Mouse (Mus musculus) lung, embryonic 15.5 days (tissue): ENCODE results near the gene Kdm4c. TPM values are rescaled to one million over a fixed set of nuclear protein-coding genes. Genes with fewer than 3 reads are reported as not detected.

ENCODE experiments used
- ATAC-seq: fragments of 200-750 bp; cut with Nextera tagmentation; 2 replicates; pipeline ENCODE4 v1.8.0; 2017; ENCODE audit warnings: moderate number of reproducible peaks, borderline replicate concordance; ENCODE audit not compliant: low FRiP score, low TSS enrichment; ENCODE audit errors: extremely low read depth
- H3K27ac ChIP-seq: fragments of 300-500 bp; sonication (generic); 2 replicates; pipeline ENCODE4 v1.5.1; 2015; ENCODE audit warnings: moderate library complexity, mild to moderate bottlenecking, inconsistent platforms
- H3K27me3 ChIP-seq: fragments of 300-500 bp; sonication (generic); 2 replicates; pipeline ENCODE4 v1.6.1; 2015; ENCODE audit warnings: inconsistent platforms
- H3K36me3 ChIP-seq: fragments of 300-500 bp; sonication (generic); 2 replicates; pipeline ENCODE4 v1.6.1; 2015; ENCODE audit warnings: inconsistent platforms
- H3K4me1 ChIP-seq: fragments of 300-500 bp; sonication (generic); 2 replicates; pipeline ENCODE4 v1.6.1; 2015; ENCODE audit warnings: inconsistent platforms
- H3K4me2 ChIP-seq: fragments of 300-500 bp; sonication (generic); 2 replicates; pipeline ENCODE4 v1.6.1; 2015; ENCODE audit warnings: inconsistent platforms, mild to moderate bottlenecking, moderate library complexity
- H3K4me3 ChIP-seq: fragments of 300-500 bp; sonication (generic); 2 replicates; pipeline ENCODE4 v1.5.1; 2015; ENCODE audit warnings: mild to moderate bottlenecking, inconsistent platforms
- H3K9ac ChIP-seq: fragments of 300-500 bp; sonication (generic); 2 replicates; pipeline ENCODE4 v1.6.1; 2015; ENCODE audit warnings: inconsistent platforms
- H3K9me3 ChIP-seq: fragments of 300-500 bp; sonication (generic); 2 replicates; pipeline ENCODE4 v1.6.1; 2016; ENCODE audit warnings: inconsistent platforms
- WGBS: fragments of 180-500 bp; shearing (Covaris S2); methylation state at CpG from one replicate; pipeline ENCODE4 v1.1.7; 2015; 5-methylcytosine and 5-hydroxymethylcytosine counted together
- polyA plus RNA-seq: library from polyadenylated mRNA; unstranded; fragments of >200 nt; fragmentation: Nextera tagmentation; extraction: Ambion mirVana; gene quantifications from 2 replicates; pipeline ENCODE4 v1.2.1, GENCODE M21; 2015

Gene Kdm4c
- polyA plus RNA-seq, 1 experiment from 2014 or later: 13.5 TPM

DNA sequence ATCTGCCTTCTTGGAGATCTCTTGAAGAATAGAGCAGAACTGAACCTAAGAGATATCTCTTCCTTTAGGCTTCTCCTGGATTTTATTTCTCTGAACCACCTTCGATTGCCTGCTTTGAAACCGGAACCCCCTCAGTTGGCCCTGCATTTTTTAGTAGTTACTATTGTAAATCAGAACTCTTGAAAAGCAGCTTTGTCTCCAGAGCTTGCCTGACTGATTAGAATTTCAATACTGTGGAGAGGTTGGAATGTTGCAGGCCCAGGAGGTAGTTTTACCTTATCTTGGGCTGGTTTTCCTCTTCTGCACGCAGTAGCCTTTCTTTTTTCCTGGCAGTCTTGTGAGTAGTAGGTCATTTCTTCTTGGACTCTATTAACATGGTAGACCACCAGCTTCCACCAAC, 17.0 kb downstream of the Kdm4c start:
- 43% methylated on average over 3 of the region's 3 CpGs for WGBS
- H3K4me3 ChIP-seq: no peak overlapping the region
- ATAC-seq: no peak

DNA sequence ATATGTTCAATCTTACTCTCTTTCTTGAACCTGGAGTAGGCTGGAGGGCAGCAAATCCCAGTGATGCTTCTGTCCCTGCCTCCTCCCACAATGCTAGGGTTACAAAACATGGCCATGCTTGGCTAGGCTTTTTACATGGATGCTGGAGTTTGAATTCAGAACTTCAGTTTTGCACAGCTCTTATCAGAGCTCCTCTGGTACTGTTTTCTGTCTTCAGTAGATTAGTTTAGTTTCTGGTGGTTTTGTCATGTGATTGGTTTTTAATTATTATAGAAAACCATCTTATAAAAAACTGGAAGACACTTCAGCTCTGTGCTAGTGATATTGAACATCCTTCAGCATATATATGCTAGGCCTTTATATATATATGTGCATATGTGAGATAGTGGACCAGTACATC, 19.6 kb downstream of the Kdm4c start:
- no peaks in the 10 kb centered on the region for H3K9me3 ChIP-seq
- H3K4me2 ChIP-seq: no peak overlapping the region
- H3K36me3 ChIP-seq: peaks cover 10% of the 10 kb centered on the region; the same call in 1 of the 2 replicates
- H3K9ac ChIP-seq: no peak overlapping the region
- no peaks in the 10 kb centered on the region for H3K4me1 ChIP-seq
- no peak overlapping the region for H3K4me3 ChIP-seq
- no peak overlapping the region for H3K27ac ChIP-seq
- H3K27me3 ChIP-seq: no peaks in the 10 kb centered on the region
- ATAC-seq: no peak

More for the DNA sequence above, 17.0 kb downstream of the Kdm4c start:
- Histone ChIP-seq H3K27me3 (no peaks in the 10 kb centered on the region), H3K9ac (no peak overlapping the region), H3K36me3 (peaks cover 8% of the 10 kb centered on the region; the same call in 1 of the 2 replicates), H3K9me3 (no peaks in the 10 kb centered on the region), H3K27ac (no peak overlapping the region), H3K4me2 (no peak overlapping the region), H3K4me1 (no peaks in the 10 kb centered on the region)

DNA sequence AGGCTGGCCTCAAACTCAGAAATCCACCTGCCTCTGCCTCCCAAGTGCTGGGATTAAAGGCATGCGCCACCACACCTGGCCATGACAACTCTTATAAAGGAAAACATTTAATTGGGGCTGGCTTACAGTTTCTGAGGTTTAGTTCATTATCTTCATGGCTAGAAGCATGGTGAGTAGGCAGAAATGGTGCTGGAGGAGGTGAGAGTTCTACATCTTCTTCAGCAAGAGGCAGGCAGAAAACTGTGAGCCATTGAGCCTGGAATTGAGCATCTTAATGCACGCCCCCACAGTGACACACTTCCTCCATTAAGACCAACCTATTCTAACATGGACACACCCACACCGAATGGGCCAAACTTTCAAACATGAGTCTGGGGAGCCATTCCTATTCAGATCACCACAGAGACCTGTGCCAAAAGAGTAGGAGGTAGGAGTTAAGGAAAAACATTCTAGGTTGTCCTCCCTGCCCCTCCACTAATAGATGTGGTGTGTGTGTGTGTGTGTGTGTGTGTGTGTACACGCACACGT, 22.2 kb downstream of the Kdm4c start:
- no peaks in the 10 kb centered on the region for H3K9me3 ChIP-seq
- no peak for ATAC-seq
- 96% methylated on average over 5 of the region's 5 CpGs for WGBS
- H3K4me2 ChIP-seq: no peak overlapping the region
- H3K27ac ChIP-seq: no peak overlapping the region
- peaks cover 10% of the 10 kb centered on the region; the same call in 1 of the 2 replicates for H3K36me3 ChIP-seq
- H3K27me3 ChIP-seq: no peaks in the 10 kb centered on the region
- no peak overlapping the region for H3K9ac ChIP-seq
- H3K4me3 ChIP-seq: no peak overlapping the region
- no peaks in the 10 kb centered on the region for H3K4me1 ChIP-seq

DNA sequence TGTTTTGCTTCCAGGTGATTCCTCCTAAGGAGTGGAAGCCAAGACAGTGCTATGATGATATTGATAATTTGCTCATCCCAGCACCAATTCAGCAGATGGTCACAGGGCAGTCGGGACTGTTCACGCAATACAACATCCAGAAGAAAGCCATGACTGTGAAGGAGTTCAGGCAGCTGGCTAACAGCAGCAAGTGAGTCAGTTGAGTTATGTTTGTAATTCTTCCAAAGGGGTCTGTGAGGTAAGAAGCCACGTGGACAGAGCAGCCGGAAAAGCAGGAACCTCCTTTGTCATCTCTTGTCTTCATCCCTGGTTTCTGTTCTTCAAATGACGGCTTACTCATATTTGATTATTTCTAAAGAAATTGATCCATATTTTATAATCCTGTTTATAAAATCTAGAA, 28.9 kb downstream of the Kdm4c start:
- Histone ChIP-seq H3K4me2 (no peak overlapping the region), H3K27ac (no peak overlapping the region), H3K27me3 (no peaks in the 10 kb centered on the region), H3K9me3 (no peaks in the 10 kb centered on the region), H3K4me1 (no peaks in the 10 kb centered on the region), H3K9ac (no peak overlapping the region), H3K36me3 (peaks cover 8% of the 10 kb centered on the region; the same call in 1 of the 2 replicates), H3K4me3 (no peak overlapping the region)
- 75% methylated on average over 5 of the region's 5 CpGs for WGBS
- ATAC-seq: no peak

DNA sequence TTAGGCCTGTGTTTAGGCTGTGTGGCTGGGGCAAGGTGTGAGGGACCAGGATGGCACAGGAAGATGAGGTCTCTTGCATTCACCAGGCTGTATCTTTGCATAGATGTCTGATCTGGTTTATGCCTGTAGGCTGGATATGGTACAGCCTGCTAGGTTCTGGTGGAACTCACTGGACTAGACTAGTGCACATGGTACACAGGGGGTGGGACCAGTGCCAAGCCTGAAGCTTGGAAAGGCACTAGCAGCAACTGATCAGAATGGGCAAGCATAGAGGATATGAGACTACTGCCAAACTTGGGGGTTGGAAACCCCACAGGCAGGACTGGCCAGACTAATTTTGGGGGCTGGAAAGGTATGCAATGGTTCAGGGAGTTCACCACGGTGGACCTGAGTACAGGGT, 35.2 kb downstream of the Kdm4c start:
- Histone ChIP-seq H3K27me3 (no peaks in the 10 kb centered on the region), H3K9ac (no peak overlapping the region), H3K36me3 (peaks cover 6% of the 10 kb centered on the region; the same call in 1 of the 2 replicates), H3K9me3 (no peaks in the 10 kb centered on the region), H3K4me3 (no peak overlapping the region), H3K4me2 (no peak overlapping the region), H3K27ac (no peak overlapping the region), H3K4me1 (no peaks in the 10 kb centered on the region)
- 78% methylated on average over 1 of the region's 1 CpGs for whole genome bisulfite sequencing
- no peak for ATAC-seq

DNA sequence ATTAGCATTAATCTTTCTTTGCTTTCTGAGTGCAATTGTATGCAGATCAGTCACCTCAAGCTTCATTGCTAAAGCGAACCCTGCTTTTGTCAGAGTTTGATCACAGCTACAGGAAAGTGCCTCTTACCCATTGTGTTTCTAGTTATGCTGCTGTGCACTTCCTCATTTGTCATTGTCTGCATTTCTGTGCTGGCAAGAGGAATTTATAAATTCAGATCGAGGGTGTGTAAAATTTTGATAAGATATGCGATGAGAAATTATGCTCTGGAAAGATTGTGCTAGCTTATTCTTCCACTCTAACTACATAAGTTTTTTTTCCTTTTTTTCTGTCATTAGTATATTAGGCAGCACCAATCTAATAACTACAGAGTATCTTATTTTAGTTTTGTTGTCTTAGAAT, 37.9 kb downstream of the Kdm4c start:
- WGBS: 67% methylated on average over 3 of the region's 3 CpGs
- Histone ChIP-seq H3K36me3 (peaks cover 3% of the 10 kb centered on the region; the same call in 1 of the 2 replicates), H3K4me3 (no peak overlapping the region), H3K27me3 (no peaks in the 10 kb centered on the region), H3K4me2 (no peak overlapping the region), H3K27ac (no peak overlapping the region), H3K9ac (no peak overlapping the region), H3K4me1 (no peaks in the 10 kb centered on the region), H3K9me3 (no peaks in the 10 kb centered on the region)
- ATAC-seq: no peak

DNA sequence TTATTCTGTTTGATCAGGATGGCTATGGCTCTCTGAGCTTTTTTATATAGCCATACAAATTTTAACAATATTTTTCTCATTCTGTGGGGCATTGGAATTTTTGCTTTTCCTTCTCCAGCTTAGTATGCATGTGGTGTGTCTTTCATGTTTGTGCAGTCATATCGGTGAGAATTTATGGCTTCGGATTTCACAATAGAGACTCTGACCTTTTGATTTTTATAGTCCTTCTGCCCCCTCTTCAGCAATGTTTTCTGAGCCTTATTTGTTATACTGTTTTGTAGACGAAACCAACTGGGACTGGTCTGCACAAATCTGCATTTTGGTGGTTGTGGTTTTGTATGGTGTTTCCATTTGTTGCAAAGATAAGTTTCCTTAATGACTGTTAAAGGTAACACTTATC, 45.6 kb downstream of the Kdm4c start:
- Histone ChIP-seq H3K4me1 (no peaks in the 10 kb centered on the region), H3K27me3 (no peaks in the 10 kb centered on the region), H3K4me2 (no peak overlapping the region), H3K9ac (no peak overlapping the region), H3K36me3 (no peaks in the 10 kb centered on the region), H3K9me3 (no peaks in the 10 kb centered on the region), H3K27ac (no peak overlapping the region), H3K4me3 (no peak overlapping the region)
- WGBS: 89% methylated on average over 3 of the region's 3 CpGs
- no peak for ATAC-seq

DNA sequence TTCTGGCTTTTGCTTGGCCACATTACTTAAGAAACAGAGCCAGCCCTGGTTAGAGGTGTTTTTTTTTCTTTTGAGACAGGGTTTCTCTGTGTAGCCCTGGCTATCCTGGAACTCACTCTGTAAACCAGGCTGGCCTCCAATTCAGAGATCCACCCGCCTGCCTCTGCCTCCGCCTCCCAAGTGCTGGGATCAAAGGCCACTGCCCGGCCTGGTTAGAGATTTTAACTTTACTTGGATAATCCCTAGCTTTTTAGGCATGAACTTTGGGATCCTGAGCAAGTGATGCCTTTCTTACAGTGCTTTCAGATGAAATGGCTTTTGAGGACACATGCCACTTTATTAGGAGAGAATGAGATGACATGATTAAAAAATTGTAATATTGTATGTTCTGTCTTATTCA, 52.4 kb downstream of the Kdm4c start:
- no peak overlapping the region for H3K9ac ChIP-seq
- H3K4me2 ChIP-seq: no peak overlapping the region
- ATAC-seq: no peak
- H3K36me3 ChIP-seq: no peaks in the 10 kb centered on the region
- WGBS: 78% methylated on average over 3 of the region's 3 CpGs
- H3K9me3 ChIP-seq: no peaks in the 10 kb centered on the region
- no peak overlapping the region for H3K4me3 ChIP-seq
- no peaks in the 10 kb centered on the region for H3K27me3 ChIP-seq
- H3K4me1 ChIP-seq: no peaks in the 10 kb centered on the region
- no peak overlapping the region for H3K27ac ChIP-seq

DNA sequence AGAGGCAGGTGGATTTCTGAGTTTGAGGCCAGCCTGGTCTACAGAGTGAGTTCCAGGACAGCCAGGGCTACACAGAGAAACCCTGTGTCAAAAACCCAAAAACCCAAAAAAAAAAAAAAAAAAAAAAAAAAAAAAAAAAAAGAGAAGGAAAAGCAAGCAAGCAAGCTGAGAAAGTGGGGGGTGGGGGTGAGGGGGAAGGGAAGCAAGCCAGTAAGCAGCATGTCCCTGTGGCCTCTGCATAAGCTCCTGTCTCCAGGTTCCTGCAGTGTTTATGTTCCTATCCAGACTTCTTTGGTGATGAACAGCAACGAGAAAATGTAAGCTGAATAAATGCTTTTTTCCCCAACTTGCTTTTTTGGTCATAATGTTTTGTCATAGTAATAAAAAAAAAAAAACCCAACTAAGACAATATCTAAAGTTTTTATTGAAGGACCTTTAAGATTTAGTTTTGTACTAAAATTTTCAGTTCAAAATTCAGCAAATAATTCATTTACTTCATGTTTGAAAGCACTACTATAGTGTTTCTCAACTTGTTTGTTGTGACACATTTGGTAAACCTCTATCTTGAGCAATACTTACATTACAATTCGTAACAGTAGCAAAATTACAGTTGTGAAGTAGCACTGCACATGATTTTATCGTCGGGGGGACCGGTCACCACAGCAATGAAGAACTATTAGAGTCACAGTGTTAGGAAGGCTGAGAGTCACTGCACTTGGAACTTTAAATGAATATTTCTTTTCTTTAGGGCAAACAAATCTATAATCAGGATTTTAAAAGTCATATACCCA, 63.2 kb downstream of the Kdm4c start:
- H3K4me2 ChIP-seq: no peak overlapping the region
- H3K9ac ChIP-seq: no peak overlapping the region
- H3K9me3 ChIP-seq: no peaks in the 10 kb centered on the region
- no peak overlapping the region for H3K4me3 ChIP-seq
- no peaks in the 10 kb centered on the region for H3K4me1 ChIP-seq
- no peak for ATAC-seq
- no peaks in the 10 kb centered on the region for H3K36me3 ChIP-seq
- WGBS: 90% methylated on average over 5 of the region's 5 CpGs
- no peaks in the 10 kb centered on the region for H3K27me3 ChIP-seq
- no peak overlapping the region for H3K27ac ChIP-seq

DNA sequence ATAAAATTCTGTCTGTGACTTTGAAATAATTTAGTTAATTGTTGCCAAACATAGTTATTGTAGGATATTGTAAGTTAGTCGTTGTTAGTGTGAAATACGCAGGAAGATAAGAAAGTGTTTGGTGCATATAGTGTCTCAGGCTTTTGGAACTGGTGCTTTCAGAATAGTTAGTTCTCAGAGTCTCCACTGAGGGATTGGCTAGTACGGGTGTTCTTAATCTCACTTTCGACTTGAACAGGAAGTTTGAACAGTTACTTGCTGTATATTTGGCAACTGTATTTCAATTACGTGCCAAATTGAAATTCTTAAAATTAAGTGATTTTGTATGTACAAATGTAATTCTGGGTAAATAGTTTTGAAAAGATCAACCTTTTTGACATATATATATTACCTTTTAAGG, 68.8 kb downstream of the Kdm4c start:
- Histone ChIP-seq H3K9ac (no peak overlapping the region), H3K27me3 (no peaks in the 10 kb centered on the region), H3K9me3 (no peaks in the 10 kb centered on the region), H3K4me1 (no peaks in the 10 kb centered on the region), H3K27ac (no peak overlapping the region), H3K36me3 (no peaks in the 10 kb centered on the region), H3K4me3 (no peak overlapping the region), H3K4me2 (no peak overlapping the region)
- 82% methylated on average over 5 of the region's 5 CpGs for WGBS
- no peak for ATAC-seq

DNA sequence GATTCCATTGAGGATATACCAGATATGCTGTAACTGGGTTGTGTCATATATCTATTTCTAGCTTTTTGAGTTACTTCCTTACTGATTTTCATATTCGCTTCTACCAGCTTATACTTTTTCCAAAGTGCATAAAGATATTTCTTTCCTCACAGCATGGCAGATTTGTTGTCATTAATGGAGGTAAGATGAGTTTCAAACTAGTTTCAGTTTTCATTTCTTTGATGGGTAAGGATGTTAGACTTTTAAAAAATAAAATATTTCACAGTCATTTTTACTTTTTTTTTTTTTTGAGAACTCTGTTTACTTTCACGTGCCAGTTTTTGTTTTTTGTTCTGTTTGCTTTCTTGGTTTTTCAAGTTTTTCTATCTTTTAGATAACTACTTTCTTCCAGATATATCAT, 70.6 kb downstream of the Kdm4c start:
- no peak for ATAC-seq
- Histone ChIP-seq H3K9me3 (no peaks in the 10 kb centered on the region), H3K27ac (no peak overlapping the region), H3K9ac (no peak overlapping the region), H3K4me3 (no peak overlapping the region), H3K4me1 (no peaks in the 10 kb centered on the region), H3K27me3 (no peaks in the 10 kb centered on the region), H3K36me3 (no peaks in the 10 kb centered on the region), H3K4me2 (no peak overlapping the region)
- 92% methylated on average over 2 of the region's 2 CpGs for WGBS

DNA sequence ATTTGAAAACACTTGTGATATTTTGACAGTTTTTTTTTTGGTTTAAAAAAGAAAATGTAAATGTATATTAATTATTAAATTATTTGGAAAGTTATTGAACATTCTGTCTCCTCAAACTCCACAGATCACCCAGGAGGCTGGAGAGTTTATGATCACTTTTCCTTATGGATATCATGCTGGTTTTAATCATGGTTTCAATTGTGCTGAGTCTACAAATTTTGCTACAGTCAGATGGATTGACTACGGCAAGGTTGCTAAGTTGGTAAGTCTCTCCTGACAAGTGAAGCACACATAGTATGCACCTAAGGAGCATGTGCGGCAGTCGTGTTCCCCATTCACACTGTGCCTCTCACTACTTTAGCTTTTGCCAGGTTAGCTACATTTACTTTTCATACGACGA, 73.1 kb downstream of the Kdm4c start:
- no peak overlapping the region for H3K4me3 ChIP-seq
- 93% methylated on average over 5 of the region's 5 CpGs for WGBS
- H3K27ac ChIP-seq: no peak overlapping the region
- H3K9me3 ChIP-seq: no peaks in the 10 kb centered on the region
- H3K36me3 ChIP-seq: no peaks in the 10 kb centered on the region
- H3K4me2 ChIP-seq: no peak overlapping the region
- ATAC-seq: no peak
- H3K27me3 ChIP-seq: no peaks in the 10 kb centered on the region
- H3K9ac ChIP-seq: no peak overlapping the region
- no peaks in the 10 kb centered on the region for H3K4me1 ChIP-seq
